Mouse (Mus musculus) ZHBTc4 (cell line): ENCODE results near the gene Eci1.
A peak's percentile ranks its signal among the peaks of the same experiment; 100 is the strongest.
"Not testable (repeated sequence)": the region's sequence is repeated elsewhere in the genome, so short reads cannot be mapped to it uniquely, and the experiment has no call there.

Experiments used
- DNase-seq: peaks from one replicate; pipeline ENCODE4 v3.0.0-alpha.2; 2011; ENCODE audit warnings: low read depth, low spot score

Gene Eci1

GRCm38 (mm10) chr17:24426471-24427169, at the start of gene Eci1:
TSS of gene Eci1 (plus strand) at chr17:24426641.
- DNase-seq, result peak; percentile 96

GRCm38 (mm10) chr17:24378496-24378895, 47.9 kb upstream of the Eci1 start:
- DNase-seq, result no peak

- no peak for DNase-seq
Measured at GRCm38 (mm10) chr17:24383789-24384188, 42.7 kb upstream of the Eci1 start.

GRCm38 (mm10) chr17:24388711-24389110, 37.7 kb upstream of the Eci1 start:
- no peak for DNase-seq

GRCm38 (mm10) chr17:24389865-24390264, 36.6 kb upstream of the Eci1 start:
- DNase-seq, result peak; percentile 70

- DNase-seq, result peak; percentile 74
Measured at GRCm38 (mm10) chr17:24391149-24391548, 35.3 kb upstream of the Eci1 start.

GRCm38 (mm10) chr17:24393527-24393926, 32.9 kb upstream of the Eci1 start:
- no peak for DNase-seq

- no peak for DNase-seq
Measured at GRCm38 (mm10) chr17:24394456-24394855, 32.0 kb upstream of the Eci1 start.

- no peak for DNase-seq
Measured at GRCm38 (mm10) chr17:24402371-24402770, 24.1 kb upstream of the Eci1 start.

- no peak for DNase-seq
Measured at GRCm38 (mm10) chr17:24407116-24407803, 19.2 kb upstream of the Eci1 start.

- DNase-seq, result peak; percentile 50
Measured at GRCm38 (mm10) chr17:24413557-24414211, 12.8 kb upstream of the Eci1 start.

- peak; percentile 100 for DNase-seq
Measured at GRCm38 (mm10) chr17:24414230-24414976, 12.0 kb upstream of the Eci1 start, which contains the start of gene Rnps1. TSS of gene Rnps1 (plus strand) at chr17:24414565.

- no peak for DNase-seq
Measured at GRCm38 (mm10) chr17:24415011-24415410, 11.4 kb upstream of the Eci1 start.

- no peak for DNase-seq
Measured at GRCm38 (mm10) chr17:24416051-24416652, 10.3 kb upstream of the Eci1 start.

- no peak for DNase-seq
Measured at GRCm38 (mm10) chr17:24423114-24423513, 3.3 kb upstream of the Eci1 start.

GRCm38 (mm10) chr17:24424489-24424888, 2.0 kb upstream of the Eci1 start:
- no peak for DNase-seq

- DNase-seq, result not testable (repeated sequence)
Measured at GRCm38 (mm10) chr17:24425326-24425725, 1.1 kb upstream of the Eci1 start.

GRCm38 (mm10) chr17:24425905-24426304, 536 bp upstream of the Eci1 start:
- DNase-seq, result peak; percentile 50

- DNase-seq, result peak; percentile 44
Measured at GRCm38 (mm10) chr17:24427170-24427557, 723 bp downstream of the Eci1 start.

GRCm38 (mm10) chr17:24429201-24429983, 3.0 kb downstream of the Eci1 start:
- DNase-seq, result no peak

GRCm38 (mm10) chr17:24437016-24437415, 10.6 kb downstream of the Eci1 start:
- DNase-seq, result peak; percentile 50
